Mouse (Mus musculus) hindbrain, embryonic 15.5 days (tissue): ENCODE results near the gene Tmem131l. TPM values are rescaled to one million over a fixed set of nuclear protein-coding genes. Genes with fewer than 3 reads are reported as not detected.
"Not testable (repeated sequence)": the region's sequence is repeated elsewhere in the genome, so short reads cannot be mapped to it uniquely, and the experiment has no call there.

Source experiments
- ATAC-seq: fragments of 200-750 bp; cut with Nextera tagmentation; 2 replicates; pipeline ENCODE4 v1.8.0; 2017; ENCODE audit warnings: low read depth, moderate number of reproducible peaks, moderate TSS enrichment; ENCODE audit not compliant: low FRiP score
- H3K27ac ChIP-seq: fragments of 300-500 bp; sonication (generic); replicated peaks from 2 replicates; pipeline ENCODE4 v1.5.1; 2015; ENCODE audit warnings: mild to moderate bottlenecking, inconsistent platforms
- H3K27me3 ChIP-seq: fragments of 300-500 bp; sonication (generic); 2 replicates; pipeline ENCODE4 v1.6.1; 2015; ENCODE audit warnings: control low read depth, inconsistent platforms
- H3K36me3 ChIP-seq: fragments of 300-500 bp; sonication (generic); 2 replicates; pipeline ENCODE4 v1.6.1; 2015; ENCODE audit warnings: control low read depth, inconsistent platforms
- H3K4me1 ChIP-seq: fragments of 300-500 bp; sonication (generic); replicated peaks from 2 replicates; pipeline ENCODE4 v1.6.1; 2015; ENCODE audit warnings: control low read depth, inconsistent platforms
- H3K4me2 ChIP-seq: fragments of 300-500 bp; sonication (generic); 2 replicates; pipeline ENCODE4 v1.6.1; 2015; ENCODE audit warnings: moderate library complexity, mild to moderate bottlenecking, inconsistent platforms
- H3K4me3 ChIP-seq: fragments of 300-500 bp; sonication (generic); 2 replicates; pipeline ENCODE4 v1.5.1; 2015; ENCODE audit warnings: mild to moderate bottlenecking, inconsistent platforms
- H3K9ac ChIP-seq: fragments of 300-500 bp; sonication (generic); 2 replicates; pipeline ENCODE4 v1.6.1; 2015; ENCODE audit warnings: inconsistent platforms
- H3K9me3 ChIP-seq: fragments of 300-500 bp; sonication (generic); 2 replicates; pipeline ENCODE4 v1.6.1; 2016; ENCODE audit warnings: control low read depth, inconsistent platforms
- WGBS: fragments of 180-500 bp; shearing (Covaris S2); methylation state at CpG from one replicate; pipeline ENCODE4 v1.1.7; 2015; 5-methylcytosine and 5-hydroxymethylcytosine counted together
- polyA plus RNA-seq: library from polyadenylated mRNA; unstranded; fragments of >200 nt; fragmentation: Nextera tagmentation; extraction: Ambion mirVana; gene quantifications from 2 replicates; pipeline ENCODE4 v1.2.1, GENCODE M21; 2015

Gene Tmem131l
- polyA plus RNA-seq, 1 experiment from 2014 or later = 46.6 TPM

- 81% methylated on average over 2 of the region's 2 CpGs for whole genome bisulfite sequencing
- no peak for ATAC-seq
Observed at GRCm38 (mm10) chr3:83885163-83885562, 154.8 kb downstream of the Tmem131l start.

GRCm38 (mm10) chr3:83879261-83880050, 160.5 kb downstream of the Tmem131l start:
- H3K4me1 ChIP-seq, H3K9ac ChIP-seq, H3K27ac ChIP-seq, H3K27me3 ChIP-seq, H3K4me3 ChIP-seq, ATAC-seq, H3K36me3 ChIP-seq, H3K4me2 ChIP-seq, H3K9me3 ChIP-seq: not testable (repeated sequence)
- WGBS = 80% methylated on average over 5 of the region's 5 CpGs

More at GRCm38 (mm10) chr3:83885163-83885562, 154.8 kb downstream of the Tmem131l start:
- H3K27me3 ChIP-seq = no peaks in the 10 kb centered on the region
- no peak overlapping the region for H3K9ac ChIP-seq
- H3K4me2 ChIP-seq = no peak overlapping the region
- H3K27ac ChIP-seq = no peak overlapping the region
- H3K4me3 ChIP-seq = no peak overlapping the region
- H3K9me3 ChIP-seq = no peaks in the 10 kb centered on the region
- no peaks in the 10 kb centered on the region for H3K36me3 ChIP-seq
- H3K4me1 ChIP-seq = no peaks in the 10 kb centered on the region

DNA sequence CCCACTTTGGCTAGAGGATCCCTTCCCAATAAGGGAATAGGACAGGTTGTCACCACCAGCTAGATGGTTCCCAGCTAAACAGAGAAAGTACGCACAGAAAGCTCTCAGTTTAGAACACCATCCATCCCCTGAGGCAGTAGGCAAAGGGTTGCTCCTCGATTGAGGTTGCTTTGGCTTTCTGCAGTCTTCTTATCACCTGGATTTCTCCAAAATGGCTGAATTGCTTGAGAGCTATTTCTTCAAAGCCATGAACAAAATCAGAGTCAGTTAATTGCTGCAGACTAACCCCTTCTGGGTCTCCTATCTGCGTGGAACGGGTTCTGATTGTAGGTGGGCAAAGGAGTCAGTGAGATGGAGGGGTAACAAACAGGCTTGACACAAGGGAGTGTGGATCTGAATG, 161.2 kb downstream of the Tmem131l start:
- no peaks in the 10 kb centered on the region for H3K27me3 ChIP-seq
- H3K27ac ChIP-seq = no peak overlapping the region
- no peak overlapping the region for H3K4me3 ChIP-seq
- H3K9me3 ChIP-seq = no peaks in the 10 kb centered on the region
- H3K36me3 ChIP-seq = no peaks in the 10 kb centered on the region
- no peak overlapping the region for H3K4me2 ChIP-seq
- no peak for ATAC-seq
- no peaks in the 10 kb centered on the region for H3K4me1 ChIP-seq
- no peak overlapping the region for H3K9ac ChIP-seq
- 93% methylated on average over 4 of the region's 4 CpGs for WGBS

GRCm38 (mm10) chr3:83876299-83876698, 163.7 kb downstream of the Tmem131l start:
- Histone ChIP-seq H3K4me1 (no peaks in the 10 kb centered on the region), H3K9me3 (no peaks in the 10 kb centered on the region), H3K9ac (no peak overlapping the region), H3K27me3 (no peaks in the 10 kb centered on the region), H3K27ac (no peak overlapping the region), H3K4me3 (no peak overlapping the region), H3K36me3 (no peaks in the 10 kb centered on the region), H3K4me2 (no peak overlapping the region)
- 71% methylated on average over 4 of the region's 4 CpGs for WGBS
- ATAC-seq = no peak

DNA sequence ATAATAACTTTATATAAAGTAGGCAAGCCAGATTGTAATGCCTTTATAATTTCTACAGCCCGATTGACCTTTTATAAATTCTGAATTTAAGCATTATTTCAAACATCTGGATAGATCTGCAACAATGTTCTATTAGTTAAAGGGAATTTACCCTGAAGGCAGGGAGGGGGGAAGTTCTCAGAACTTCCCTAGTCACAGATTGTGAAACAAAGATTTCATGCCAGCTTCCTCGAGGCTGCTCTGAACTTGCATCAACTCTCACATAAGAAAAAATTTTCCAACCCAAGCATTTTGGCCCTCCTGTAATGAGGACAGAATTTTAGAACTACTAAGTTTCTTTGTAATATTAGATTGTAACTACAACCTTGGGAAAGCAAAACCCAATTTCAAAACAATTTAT, 164.9 kb downstream of the Tmem131l start:
- 91% methylated on average over 2 of the region's 2 CpGs for WGBS
- H3K36me3 ChIP-seq, ATAC-seq, H3K4me2 ChIP-seq, H3K4me1 ChIP-seq, H3K27me3 ChIP-seq, H3K9ac ChIP-seq, H3K4me3 ChIP-seq, H3K27ac ChIP-seq, H3K9me3 ChIP-seq: not testable (repeated sequence)

- H3K4me3 ChIP-seq, H3K4me1 ChIP-seq, H3K36me3 ChIP-seq, H3K4me2 ChIP-seq, H3K27ac ChIP-seq, ATAC-seq, H3K9ac ChIP-seq, H3K27me3 ChIP-seq, H3K9me3 ChIP-seq: not testable (repeated sequence)
- WGBS = 88% methylated on average over 2 of the region's 2 CpGs
Observed at GRCm38 (mm10) chr3:83872853-83873252, 167.1 kb downstream of the Tmem131l start.

GRCm38 (mm10) chr3:83871962-83872361, 168.0 kb downstream of the Tmem131l start:
- not testable (repeated sequence) for H3K9ac ChIP-seq, H3K36me3 ChIP-seq, H3K4me1 ChIP-seq, ATAC-seq, H3K9me3 ChIP-seq, H3K27me3 ChIP-seq, H3K27ac ChIP-seq, H3K4me2 ChIP-seq, H3K4me3 ChIP-seq
- 94% methylated on average over 4 of the region's 4 CpGs for WGBS

GRCm38 (mm10) chr3:83871559-83871958, 168.4 kb downstream of the Tmem131l start:
- H3K27me3 ChIP-seq = not testable (repeated sequence)
- 90% methylated on average over 7 of the region's 7 CpGs for WGBS

GRCm38 (mm10) chr3:83869776-83870175, 170.2 kb downstream of the Tmem131l start:
- no peaks in the 10 kb centered on the region for H3K9me3 ChIP-seq
- no peaks in the 10 kb centered on the region for H3K36me3 ChIP-seq
- 94% methylated on average over 2 of the region's 2 CpGs for WGBS
- ATAC-seq = no peak
- H3K4me3 ChIP-seq = no peak overlapping the region
- no peaks in the 10 kb centered on the region for H3K27me3 ChIP-seq
- no peaks in the 10 kb centered on the region for H3K4me1 ChIP-seq
- H3K9ac ChIP-seq = no peak overlapping the region
- no peak overlapping the region for H3K4me2 ChIP-seq
- H3K27ac ChIP-seq = no peak overlapping the region

More at GRCm38 (mm10) chr3:83871559-83871958, 168.4 kb downstream of the Tmem131l start:
- not testable (repeated sequence) for H3K27ac ChIP-seq, H3K36me3 ChIP-seq, ATAC-seq, H3K9ac ChIP-seq, H3K4me2 ChIP-seq, H3K9me3 ChIP-seq, H3K4me1 ChIP-seq, H3K4me3 ChIP-seq

- H3K27ac ChIP-seq, H3K27me3 ChIP-seq, H3K4me3 ChIP-seq, H3K36me3 ChIP-seq, H3K9me3 ChIP-seq, H3K4me2 ChIP-seq, ATAC-seq, H3K4me1 ChIP-seq, H3K9ac ChIP-seq: not testable (repeated sequence)
Observed at GRCm38 (mm10) chr3:83867026-83867425, 172.9 kb downstream of the Tmem131l start.

- Histone ChIP-seq H3K4me2 (no peak overlapping the region), H3K4me3 (no peak overlapping the region), H3K27me3 (no peaks in the 10 kb centered on the region), H3K36me3 (no peaks in the 10 kb centered on the region), H3K9me3 (no peaks in the 10 kb centered on the region), H3K27ac (no peak overlapping the region), H3K4me1 (no peaks in the 10 kb centered on the region), H3K9ac (no peak overlapping the region)
- 95% methylated on average over 2 of the region's 2 CpGs for WGBS
- ATAC-seq = no peak
Observed at GRCm38 (mm10) chr3:83865216-83865615, 174.8 kb downstream of the Tmem131l start.

GRCm38 (mm10) chr3:83864064-83864548, 175.9 kb downstream of the Tmem131l start:
- Histone ChIP-seq H3K4me1 (no peaks in the 10 kb centered on the region), H3K4me3 (no peak overlapping the region), H3K27ac (no peak overlapping the region), H3K9ac (no peak overlapping the region), H3K36me3 (no peaks in the 10 kb centered on the region), H3K4me2 (no peak overlapping the region), H3K9me3 (no peaks in the 10 kb centered on the region), H3K27me3 (no peaks in the 10 kb centered on the region)
- no peak for ATAC-seq
- 84% methylated on average over 9 of the region's 9 CpGs for WGBS

GRCm38 (mm10) chr3:83862956-83863355, 177.0 kb downstream of the Tmem131l start:
- Histone ChIP-seq H3K9me3 (no peaks in the 10 kb centered on the region), H3K4me2 (no peak overlapping the region), H3K27me3 (no peaks in the 10 kb centered on the region), H3K9ac (no peak overlapping the region), H3K4me1 (no peaks in the 10 kb centered on the region), H3K36me3 (no peaks in the 10 kb centered on the region), H3K4me3 (no peak overlapping the region), H3K27ac (no peak overlapping the region)
- 70% methylated on average over 1 of the region's 1 CpGs for WGBS
- ATAC-seq = no peak
